Mouse (Mus musculus): ENCODE measurements around the gene Strada.
A peak's percentile ranks its signal among the peaks of the same experiment; 100 is the strongest.

The Strada gene

GRCm38 (mm10) chr11:106191716-106192115 is 10.3 kb downstream of the Strada start:
- DNase-seq (ENCODE audit: extremely low spot score, low spot score), result no peak

GRCm38 (mm10) chr11:106187326-106187725 is 14.6 kb downstream of the Strada start:
- DNase-seq (ENCODE audit: extremely low spot score, low spot score), result no peak

- DNase-seq (ENCODE audit: extremely low spot score, low spot score), result no peak
Observed at GRCm38 (mm10) chr11:106180449-106180801, 21.5 kb downstream of the Strada start.

GRCm38 (mm10) chr11:106179711-106180448 is 22.1 kb downstream of the Strada start:
- no peak for DNase-seq (ENCODE audit: extremely low spot score, low spot score)

GRCm38 (mm10) chr11:106178036-106178782 is 23.8 kb downstream of the Strada start:
- DNase-seq (ENCODE audit: extremely low spot score, low spot score), result no peak

- DNase-seq (ENCODE audit: extremely low spot score, low spot score), result no peak
Observed at GRCm38 (mm10) chr11:106176372-106176771, 25.6 kb downstream of the Strada start.

- DNase-seq (ENCODE audit: extremely low spot score, low spot score), result no peak
Observed at GRCm38 (mm10) chr11:106175081-106175480, 26.9 kb downstream of the Strada start.

GRCm38 (mm10) chr11:106174372-106174771 is 27.6 kb downstream of the Strada start:
- DNase-seq (ENCODE audit: extremely low spot score, low spot score), result no peak

GRCm38 (mm10) chr11:106173228-106173627 is 28.7 kb downstream of the Strada start:
- DNase-seq (ENCODE audit: extremely low spot score, low spot score), result no peak

GRCm38 (mm10) chr11:106170807-106171206 is 31.2 kb downstream of the Strada start:
- DNase-seq (ENCODE audit: extremely low spot score, low spot score), result no peak

- no peak for DNase-seq (ENCODE audit: extremely low spot score, low spot score)
Observed at GRCm38 (mm10) chr11:106167435-106167834, 34.5 kb downstream of the Strada start.

- DNase-seq (ENCODE audit: extremely low spot score, low spot score), result no peak
Observed at GRCm38 (mm10) chr11:106164601-106165180, 37.3 kb downstream of the Strada start.

GRCm38 (mm10) chr11:106163546-106163945 is 38.4 kb downstream of the Strada start:
- DNase-seq (ENCODE audit: extremely low spot score, low spot score), result no peak

GRCm38 (mm10) chr11:106162237-106162636 is 39.7 kb downstream of the Strada start:
- no peak for DNase-seq (ENCODE audit: extremely low spot score, low spot score)

GRCm38 (mm10) chr11:106160841-106161721 is 40.9 kb downstream of the Strada start, which contains the start of the genes Gm10840 and Limd2:
Gene Gm10840 (plus strand): TSS chr11:106160850.
Gene Limd2 (minus strand): TSS chr11:106160860.
- peak; percentile 78 for DNase-seq (ENCODE audit: extremely low spot score, low spot score)

GRCm38 (mm10) chr11:106159921-106160840 is 41.8 kb downstream of the Strada start:
- peak; percentile 86 for DNase-seq (ENCODE audit: extremely low spot score, low spot score)

GRCm38 (mm10) chr11:106159216-106159920 is 42.6 kb downstream of the Strada start:
- DNase-seq (ENCODE audit: extremely low spot score, low spot score), result peak; percentile 73

GRCm38 (mm10) chr11:106158930-106159215 is 43.1 kb downstream of the Strada start:
- DNase-seq (ENCODE audit: extremely low spot score, low spot score), result no peak

- DNase-seq (ENCODE audit: extremely low spot score, low spot score), result no peak
Observed at GRCm38 (mm10) chr11:106158081-106158929, 43.7 kb downstream of the Strada start.
